Mouse (Mus musculus): Measurements from ENCODE around the gene Prkn. TPM values are rescaled to one million over a fixed set of nuclear protein-coding genes. Genes with fewer than 3 reads are reported as not detected.
A peak's percentile ranks its signal among the peaks of the same experiment; 100 is the strongest.

Prkn gene
- polyA plus RNA-seq, 1 experiment from 2014 or later = 2.8 TPM

DNA sequence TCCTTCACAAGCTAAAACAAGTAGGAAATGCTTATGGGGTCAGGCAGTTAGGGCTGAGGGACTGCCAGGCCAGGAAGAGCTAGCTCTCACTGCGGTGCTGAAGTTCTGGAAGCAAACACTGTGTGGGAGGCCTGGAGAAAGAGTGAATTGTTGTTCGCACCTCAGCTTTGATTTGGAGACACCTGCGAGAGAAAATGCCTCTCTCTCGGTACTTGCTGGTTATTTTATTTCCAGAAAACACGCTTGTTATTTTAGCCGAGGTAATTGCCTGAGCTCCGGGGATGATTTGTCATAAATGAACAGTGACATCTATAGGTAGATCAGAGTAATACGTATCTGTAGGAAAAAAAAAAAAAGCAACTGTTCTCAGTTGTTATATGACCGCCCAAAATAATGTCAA is 1132.4 kb downstream of the Prkn start:
- 5% methylated on average over 9 of the region's 9 CpGs for WGBS
- ATAC-seq (ENCODE audit: low FRiP score, low TSS enrichment) = no peak

DNA sequence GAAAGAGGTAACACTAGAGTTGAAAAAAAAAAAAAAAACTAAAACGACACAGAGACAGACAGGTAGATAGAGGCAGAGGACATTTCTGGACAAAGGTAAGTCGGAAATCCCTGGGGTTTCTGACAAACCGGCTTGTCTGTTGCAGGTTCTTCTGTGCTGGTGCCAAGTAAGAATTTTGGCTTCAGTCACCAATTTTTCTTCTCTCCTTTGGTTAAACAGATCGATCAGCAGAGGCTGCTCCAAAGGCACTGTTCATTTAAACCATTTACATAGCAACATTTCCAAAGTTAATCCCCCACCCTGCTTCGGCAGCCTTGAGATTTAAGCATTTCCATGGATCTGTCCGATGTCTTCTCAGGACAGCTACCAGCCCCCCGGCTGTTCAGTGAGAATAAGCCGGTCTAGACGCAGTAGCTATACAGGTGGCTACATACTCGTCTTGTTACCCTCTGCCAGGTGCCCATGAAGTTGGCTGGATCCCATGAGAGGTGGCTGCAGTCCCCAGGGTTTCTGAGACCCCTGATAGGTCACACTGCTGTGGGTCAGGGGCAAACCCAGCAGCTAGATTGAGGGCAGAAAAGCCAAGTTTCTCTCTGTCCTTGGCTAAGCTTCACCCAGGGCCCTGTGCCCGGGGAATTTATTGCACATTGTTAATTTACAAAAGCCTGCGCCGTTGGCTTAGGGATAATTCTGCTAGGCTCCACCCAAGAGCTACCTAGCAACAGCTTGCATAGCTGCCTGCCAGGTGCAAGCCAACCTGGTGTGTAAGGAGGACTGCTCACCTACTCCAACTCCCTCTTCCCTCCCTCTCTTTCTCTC is 1133.0 kb downstream of the Prkn start:
- no peaks in the 10 kb centered on the region for H3K36me3 ChIP-seq (ENCODE audit: insufficient read depth, low read length)
- H3K4me2 ChIP-seq (replicated peaks; ENCODE audit: low read depth, low read length) = no peak overlapping the region
- H3K27ac ChIP-seq (ENCODE audit: low read length) = no peak overlapping the region
- H3K9me3 ChIP-seq (ENCODE audit: low read length) = no peaks in the 10 kb centered on the region
- peaks cover 16% of the 10 kb centered on the region for H3K4me1 ChIP-seq (ENCODE audit: insufficient read depth, low read length)
- 52% methylated on average over 13 of the region's 13 CpGs for WGBS
- H3K4me3 ChIP-seq (ENCODE audit: low read length) = no peak overlapping the region
- no peak for ATAC-seq (ENCODE audit: low FRiP score, low TSS enrichment)
- H3K9ac ChIP-seq (replicated peaks; ENCODE audit: low read length) = no peak overlapping the region
- H3K27me3 ChIP-seq (ENCODE audit: insufficient read depth, low read length) = peaks cover 5% of the 10 kb centered on the region; the same call in 1 of the 2 replicates

More for the DNA sequence above, 1132.4 kb downstream of the Prkn start:
- Histone ChIP-seq H3K36me3 (ENCODE audit: insufficient read depth, low read length) (no peaks in the 10 kb centered on the region), H3K27ac (ENCODE audit: low read length) (no peak overlapping the region), H3K9ac (replicated peaks; ENCODE audit: low read length) (no peak overlapping the region), H3K9me3 (ENCODE audit: low read length) (no peaks in the 10 kb centered on the region), H3K4me2 (replicated peaks; ENCODE audit: low read depth, low read length) (peak overlapping the region; percentile 30), H3K4me3 (ENCODE audit: low read length) (peak overlapping the region; percentile 25), H3K27me3 (ENCODE audit: insufficient read depth, low read length) (peaks cover 5% of the 10 kb centered on the region; the same call in 1 of the 2 replicates), H3K4me1 (ENCODE audit: insufficient read depth, low read length) (peaks cover 11% of the 10 kb centered on the region)

DNA sequence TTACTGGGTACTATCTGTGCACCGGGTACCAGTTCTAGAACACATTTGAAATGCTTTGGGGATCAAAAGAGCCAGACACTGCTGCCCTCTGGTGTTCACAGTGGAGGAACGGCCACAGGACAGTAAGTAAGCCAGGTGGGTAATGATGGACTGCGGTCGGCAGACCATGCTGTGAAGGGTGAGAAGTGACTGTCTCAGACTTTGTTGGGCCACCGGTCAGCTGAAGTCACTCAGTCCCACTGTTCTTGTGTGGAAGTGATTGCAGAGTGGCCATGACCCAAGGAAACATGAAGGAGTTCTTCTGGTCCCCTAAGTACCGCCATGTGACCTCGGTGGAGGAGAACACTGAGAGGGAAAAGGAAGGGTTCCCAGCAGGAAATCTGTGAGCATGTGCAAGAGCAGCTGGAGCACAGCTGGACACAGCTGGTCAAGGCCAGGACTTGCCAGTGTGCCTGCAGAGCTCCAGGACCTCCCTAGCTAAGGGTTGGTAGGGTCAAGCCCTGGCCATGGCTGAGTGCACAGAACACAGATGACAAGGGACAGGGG is 1135.0 kb downstream of the Prkn start:
- peaks cover 5% of the 10 kb centered on the region; the same call in 1 of the 2 replicates for H3K27me3 ChIP-seq (ENCODE audit: insufficient read depth, low read length)
- no peaks in the 10 kb centered on the region for H3K36me3 ChIP-seq (ENCODE audit: insufficient read depth, low read length)
- peak; percentile 69 for ATAC-seq (ENCODE audit: low FRiP score, low TSS enrichment)
- no peak overlapping the region for H3K4me2 ChIP-seq (replicated peaks; ENCODE audit: low read depth, low read length)
- no peak overlapping the region for H3K9ac ChIP-seq (replicated peaks; ENCODE audit: low read length)
- H3K4me1 ChIP-seq (ENCODE audit: insufficient read depth, low read length) = peaks cover 21% of the 10 kb centered on the region
- 14% methylated on average over 7 of the region's 7 CpGs for WGBS
- no peak overlapping the region for H3K4me3 ChIP-seq (ENCODE audit: low read length)
- no peaks in the 10 kb centered on the region for H3K9me3 ChIP-seq (ENCODE audit: low read length)
- no peak overlapping the region for H3K27ac ChIP-seq (ENCODE audit: low read length)

DNA sequence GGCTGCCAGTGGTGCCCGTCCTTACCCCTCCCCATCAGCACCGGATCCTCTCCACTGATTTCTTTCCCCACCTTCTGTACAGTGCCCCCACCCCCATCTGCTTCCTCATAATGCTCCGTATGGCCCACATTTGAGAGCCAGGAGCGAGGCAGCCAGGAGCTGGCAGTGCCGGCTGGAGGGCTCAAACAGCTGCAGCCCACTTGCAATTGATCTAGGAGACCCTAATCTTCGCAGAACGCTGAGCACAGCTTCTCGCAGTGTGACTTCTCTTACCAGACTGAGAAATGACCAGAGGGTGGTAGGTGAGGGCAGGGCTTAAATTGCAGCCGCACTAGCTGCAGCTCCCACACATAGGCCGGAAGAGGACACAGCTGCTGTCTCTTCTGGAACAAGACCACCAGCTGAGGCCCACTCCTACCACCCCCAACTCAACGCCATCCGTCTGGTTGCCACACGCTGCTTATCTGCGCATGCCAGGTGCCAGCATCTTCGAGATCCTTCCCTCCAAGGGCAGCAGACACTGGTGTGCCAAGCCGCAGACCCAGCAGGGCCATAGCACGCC is 1138.2 kb downstream of the Prkn start:
- 32% methylated on average over 17 of the region's 17 CpGs for WGBS
- ATAC-seq (ENCODE audit: low FRiP score, low TSS enrichment) = no peak

DNA sequence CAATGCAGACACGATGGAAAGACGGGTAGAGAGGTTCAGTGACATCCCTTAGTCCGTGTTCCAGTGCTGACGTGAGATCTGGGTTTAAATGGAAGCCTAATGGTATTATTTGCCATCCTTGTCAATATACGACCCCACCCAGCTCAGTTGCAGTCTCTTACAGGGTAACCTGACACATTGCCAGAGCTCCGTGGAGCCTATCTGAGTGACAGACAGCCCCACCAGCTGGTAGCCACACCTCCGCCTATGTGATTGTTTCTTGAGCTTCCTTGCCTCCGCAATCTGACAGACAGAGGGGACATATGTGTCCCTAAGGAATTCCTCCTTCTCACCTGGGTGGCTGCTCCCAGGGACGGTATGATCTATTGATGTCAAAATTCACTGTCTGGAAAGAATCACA is 1141.5 kb downstream of the Prkn start:
- Histone ChIP-seq H3K27ac (ENCODE audit: low read length) (no peak overlapping the region), H3K36me3 (ENCODE audit: insufficient read depth, low read length) (no peaks in the 10 kb centered on the region), H3K4me1 (ENCODE audit: insufficient read depth, low read length) (peaks cover 14% of the 10 kb centered on the region), H3K4me2 (replicated peaks; ENCODE audit: low read depth, low read length) (no peak overlapping the region), H3K4me3 (ENCODE audit: low read length) (no peak overlapping the region), H3K9ac (replicated peaks; ENCODE audit: low read length) (no peak overlapping the region), H3K9me3 (ENCODE audit: low read length) (no peaks in the 10 kb centered on the region), H3K27me3 (ENCODE audit: insufficient read depth, low read length) (no peaks in the 10 kb centered on the region)
- no peak for ATAC-seq (ENCODE audit: low FRiP score, low TSS enrichment)
- 57% methylated on average over 9 of the region's 9 CpGs for WGBS

More for the DNA sequence above, 1138.2 kb downstream of the Prkn start:
- Histone ChIP-seq H3K4me2 (replicated peaks; ENCODE audit: low read depth, low read length) (no peak overlapping the region), H3K27ac (ENCODE audit: low read length) (no peak overlapping the region), H3K9me3 (ENCODE audit: low read length) (no peaks in the 10 kb centered on the region), H3K27me3 (ENCODE audit: insufficient read depth, low read length) (peaks cover 4% of the 10 kb centered on the region; the same call in 1 of the 2 replicates), H3K9ac (replicated peaks; ENCODE audit: low read length) (no peak overlapping the region), H3K4me3 (ENCODE audit: low read length) (no peak overlapping the region), H3K36me3 (ENCODE audit: insufficient read depth, low read length) (no peaks in the 10 kb centered on the region), H3K4me1 (ENCODE audit: insufficient read depth, low read length) (peaks cover 21% of the 10 kb centered on the region)

DNA sequence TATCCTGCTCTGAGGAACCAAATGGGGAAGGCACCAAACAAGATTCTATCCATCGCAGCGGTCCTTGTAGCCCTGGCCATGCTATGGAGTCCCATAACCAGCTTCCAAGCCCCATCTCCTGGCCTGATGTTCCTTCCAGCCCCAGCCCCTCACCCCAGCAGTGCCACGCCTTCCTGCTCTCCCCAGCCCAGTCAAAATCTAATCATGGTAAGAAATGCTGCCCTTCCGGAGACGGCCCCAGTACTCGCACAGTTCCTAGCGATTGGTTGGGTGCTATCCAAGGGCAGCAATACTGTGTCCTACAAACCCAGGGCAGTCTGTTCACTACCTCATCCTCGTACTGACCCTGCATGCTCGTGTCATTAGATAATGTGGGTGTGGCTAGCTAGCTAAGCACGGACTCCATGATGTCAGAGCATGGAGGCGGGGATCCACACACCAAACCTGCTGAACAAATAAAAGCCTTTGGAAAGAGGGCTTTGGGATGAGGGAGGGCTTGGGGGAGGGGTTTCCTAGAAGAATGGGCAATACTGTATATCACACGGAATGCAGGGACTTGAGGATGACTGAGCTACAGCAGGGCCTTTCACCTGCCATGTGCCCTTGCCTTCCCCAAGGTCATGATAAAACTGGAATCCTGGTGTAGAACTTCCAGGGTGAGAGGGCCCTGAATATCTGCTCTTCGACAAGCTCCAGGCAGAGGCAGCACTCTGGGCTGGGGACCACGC is 1148.1 kb downstream of the Prkn start:
- WGBS = 76% methylated on average over 14 of the region's 14 CpGs
- ATAC-seq (ENCODE audit: low FRiP score, low TSS enrichment) = no peak
- H3K4me3 ChIP-seq (ENCODE audit: low read length) = no peak overlapping the region

DNA sequence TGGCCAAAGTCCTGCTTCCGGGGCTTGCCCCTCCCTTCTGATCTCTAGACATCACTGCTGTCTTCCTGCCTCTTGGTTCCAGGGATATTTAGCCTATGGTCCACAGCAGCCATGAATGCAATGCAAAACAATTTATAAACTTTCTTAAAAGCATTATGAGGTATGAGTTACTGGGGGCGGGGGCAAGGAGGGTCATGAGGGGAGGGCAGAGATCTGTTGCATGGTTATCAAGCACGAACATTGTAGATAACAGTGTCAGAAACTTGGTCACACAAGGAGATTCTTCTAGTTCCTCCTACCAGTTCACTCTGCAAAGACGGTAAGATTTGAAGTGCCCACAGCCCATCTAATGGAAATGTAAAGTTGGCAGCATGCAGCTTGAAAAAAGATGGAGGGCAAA is 1149.1 kb downstream of the Prkn start:
- 88% methylated on average over 4 of the region's 4 CpGs for WGBS
- Histone ChIP-seq H3K4me2 (replicated peaks; ENCODE audit: low read depth, low read length) (no peak overlapping the region), H3K9ac (replicated peaks; ENCODE audit: low read length) (no peak overlapping the region), H3K4me1 (ENCODE audit: insufficient read depth, low read length) (no peaks in the 10 kb centered on the region), H3K27ac (ENCODE audit: low read length) (no peak overlapping the region), H3K36me3 (ENCODE audit: insufficient read depth, low read length) (no peaks in the 10 kb centered on the region), H3K27me3 (ENCODE audit: insufficient read depth, low read length) (no peaks in the 10 kb centered on the region), H3K4me3 (ENCODE audit: low read length) (no peak overlapping the region), H3K9me3 (ENCODE audit: low read length) (no peaks in the 10 kb centered on the region)
- no peak for ATAC-seq (ENCODE audit: low FRiP score, low TSS enrichment)

More for the DNA sequence above, 1148.1 kb downstream of the Prkn start:
- Histone ChIP-seq H3K9me3 (ENCODE audit: low read length) (no peaks in the 10 kb centered on the region), H3K9ac (replicated peaks; ENCODE audit: low read length) (no peak overlapping the region), H3K4me2 (replicated peaks; ENCODE audit: low read depth, low read length) (no peak overlapping the region), H3K4me1 (ENCODE audit: insufficient read depth, low read length) (no peaks in the 10 kb centered on the region), H3K27me3 (ENCODE audit: insufficient read depth, low read length) (no peaks in the 10 kb centered on the region), H3K36me3 (ENCODE audit: insufficient read depth, low read length) (no peaks in the 10 kb centered on the region), H3K27ac (ENCODE audit: low read length) (no peak overlapping the region)

DNA sequence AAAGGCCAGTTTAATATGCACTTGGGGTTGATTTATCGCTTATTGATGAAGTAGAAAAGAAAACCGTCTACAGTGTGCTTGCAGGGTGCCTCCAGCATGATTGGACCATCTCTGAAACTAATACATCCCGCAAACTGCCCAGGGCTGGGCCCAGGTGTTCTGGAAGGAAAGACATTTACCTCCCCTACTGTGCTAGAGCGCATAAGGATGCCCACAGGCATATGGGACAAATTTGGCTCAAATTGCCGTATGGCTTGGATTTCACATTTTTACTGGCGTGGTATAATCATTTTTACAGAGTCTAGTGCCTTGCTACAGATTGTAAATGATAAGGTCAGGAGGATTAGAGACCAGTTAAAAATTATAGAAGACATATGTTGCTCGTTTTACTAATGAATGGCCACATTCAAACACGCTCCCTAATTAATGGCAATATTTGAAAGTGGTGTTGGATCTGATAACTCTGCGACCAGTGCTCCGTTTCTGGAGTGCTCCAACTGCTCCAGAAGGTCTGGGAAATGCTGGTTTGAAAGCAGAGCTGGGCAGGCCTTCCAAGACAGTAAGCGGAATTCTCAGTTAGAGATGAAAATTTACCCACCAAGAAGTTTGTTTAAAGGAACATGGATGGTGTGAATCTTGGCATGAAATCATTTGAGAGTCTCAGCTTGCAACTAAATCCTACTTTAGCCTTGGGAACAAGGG is 1150.4 kb downstream of the Prkn start:
- Histone ChIP-seq H3K4me2 (replicated peaks; ENCODE audit: low read depth, low read length) (no peak overlapping the region), H3K9ac (replicated peaks; ENCODE audit: low read length) (no peak overlapping the region), H3K4me1 (ENCODE audit: insufficient read depth, low read length) (no peaks in the 10 kb centered on the region), H3K27ac (ENCODE audit: low read length) (no peak overlapping the region), H3K36me3 (ENCODE audit: insufficient read depth, low read length) (no peaks in the 10 kb centered on the region), H3K9me3 (ENCODE audit: low read length) (no peaks in the 10 kb centered on the region), H3K4me3 (ENCODE audit: low read length) (no peak overlapping the region), H3K27me3 (ENCODE audit: insufficient read depth, low read length) (no peaks in the 10 kb centered on the region)
- ATAC-seq (ENCODE audit: low FRiP score, low TSS enrichment) = no peak
- WGBS = 73% methylated on average over 11 of the region's 11 CpGs

DNA sequence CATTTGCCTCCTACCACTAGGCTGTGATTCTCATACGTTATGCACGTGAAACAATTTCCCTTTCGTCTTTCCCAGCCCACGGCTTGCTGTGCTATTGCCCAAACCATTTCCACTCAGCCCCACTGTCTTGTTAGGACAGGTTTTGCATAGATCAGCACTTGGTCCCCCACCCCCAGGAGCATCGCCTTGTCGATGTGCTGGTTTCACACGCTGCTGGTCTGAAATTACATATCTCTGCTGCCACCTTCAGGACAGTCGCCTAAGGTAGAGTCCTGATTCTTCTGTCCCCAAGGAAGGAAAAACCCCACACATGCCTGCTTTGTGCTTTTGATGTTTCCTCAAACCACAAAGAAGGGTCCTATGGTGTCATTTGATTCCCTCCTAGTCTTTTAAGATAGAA is 1153.1 kb downstream of the Prkn start:
- no peak overlapping the region for H3K27ac ChIP-seq (ENCODE audit: low read length)
- ATAC-seq (ENCODE audit: low FRiP score, low TSS enrichment) = peak; percentile 58; the same call in 1 of the 2 replicates
- no peaks in the 10 kb centered on the region for H3K4me1 ChIP-seq (ENCODE audit: insufficient read depth, low read length)
- H3K4me2 ChIP-seq (replicated peaks; ENCODE audit: low read depth, low read length) = no peak overlapping the region
- H3K9ac ChIP-seq (replicated peaks; ENCODE audit: low read length) = no peak overlapping the region
- no peaks in the 10 kb centered on the region for H3K27me3 ChIP-seq (ENCODE audit: insufficient read depth, low read length)
- H3K4me3 ChIP-seq (ENCODE audit: low read length) = no peak overlapping the region
- WGBS = 29% methylated on average over 8 of the region's 8 CpGs
- no peaks in the 10 kb centered on the region for H3K36me3 ChIP-seq (ENCODE audit: insufficient read depth, low read length)
- no peaks in the 10 kb centered on the region for H3K9me3 ChIP-seq (ENCODE audit: low read length)

Data from kidney, embryonic 16.5 days (tissue).